ENCODE assay signal across 8 mouse cellular contexts in the genomic region with DNA sequence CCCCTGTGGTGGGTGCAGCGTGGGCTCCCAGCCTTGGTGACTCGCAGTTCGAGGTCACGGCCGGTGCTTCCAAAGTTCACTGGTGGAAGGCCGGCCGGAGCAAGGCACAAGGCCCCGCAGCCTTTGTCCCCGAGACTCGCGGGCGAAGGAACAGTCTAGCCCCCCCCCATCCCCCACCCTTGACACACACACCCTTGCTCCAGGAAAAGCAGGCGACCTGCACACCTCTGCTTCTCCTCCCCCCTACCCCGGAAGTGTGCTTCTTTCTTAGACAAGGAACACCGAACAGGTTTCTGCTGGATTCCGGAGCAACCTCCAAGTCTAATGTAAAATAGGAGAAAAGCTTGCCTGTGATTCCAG. TPM values are rescaled to one million over a fixed set of nuclear protein-coding genes. Genes with fewer than 3 reads are reported as not detected.
DNase-seq lines count a peak whose midpoint lies in the region; ATAC-seq and TF ChIP-seq lines count a peak whose summit lies in the region.

No protein-coding gene starts in this region.

- no peak for DNase-seq in lung, adult 2 months
- no peak for DNase-seq in lung, postnatal 14 days
- no peak for DNase-seq in embryonic facial prominence, embryonic 14.5 days (ENCODE audit: low spot score)
- DNase-seq in left cerebral cortex, postnatal 25 days (ENCODE audit: low spot score in 2 of 2): no peak
- no peak for DNase-seq in ovary, postnatal 14 days (ENCODE audit: low spot score)
- DNase-seq in cerebellum, adult 18-20 months: no peak

- 13% methylated on average over 16 of the region's 16 CpGs for WGBS in lung, adult 2 months
- 2% methylated on average over 13 of the region's 16 CpGs for WGBS in embryonic facial prominence, embryonic 14.5 days
- 5% methylated on average over 16 of the region's 16 CpGs for WGBS in kidney, embryonic 15.5 days

- no peak for TF ChIP-seq CTCF in lung, adult 2 months (IDR thresholded peaks at IDR 0.05; ENCODE audit: insufficient read depth, low read length)

- peaks cover 8% of the 10 kb centered on the region for H3K4me1 ChIP-seq in lung, adult 2 months (ENCODE audit: control insufficient read depth, insufficient read depth, low read length)
- H3K4me1 ChIP-seq in embryonic facial prominence, embryonic 14.5 days (ENCODE audit: control insufficient read depth, insufficient read depth, low read length): peaks cover 3% of the 10 kb centered on the region; the same call in 1 of the 2 replicates
- H3K4me1 ChIP-seq in kidney, embryonic 15.5 days: peaks cover 34% of the 10 kb centered on the region

- no peak overlapping the region for H3K27ac ChIP-seq in embryonic facial prominence, embryonic 14.5 days (replicated peaks; ENCODE audit: low read depth, low read length)
- H3K27ac ChIP-seq in kidney, embryonic 15.5 days: peak overlapping the region; percentile 91

- 0 out of 2 replicates have a peak, but pooled peaks have one; percentile 27 for ATAC-seq in embryonic facial prominence, embryonic 14.5 days (ENCODE audit: low read depth)
- ATAC-seq in kidney, embryonic 15.5 days (replicated peaks; ENCODE audit: low FRiP score): peak; percentile 61
- 0 out of 2 replicates have a peak, but pooled peaks have one; percentile 3 for ATAC-seq in megakaryocyte-erythroid progenitor cell, adult 5-6 weeks (replicated peaks; ENCODE audit: low FRiP score, low TSS enrichment, poor library complexity, severe bottlenecking)

- H3K9me3 ChIP-seq in embryonic facial prominence, embryonic 14.5 days (ENCODE audit: control insufficient read depth, low read length): no peaks in the 10 kb centered on the region
- no peaks in the 10 kb centered on the region for H3K9me3 ChIP-seq in kidney, embryonic 15.5 days (replicated peaks)

- TF ChIP-seq POLR2A in lung, adult 2 months (IDR thresholded peaks at IDR 0.05; ENCODE audit: borderline replicate concordance, extremely low read depth, low read depth, low read length): no peak

- intact Hi-C loops in left cerebral cortex, postnatal 25 days (cut with DNase I): no loop called here

- peaks cover 35% of the 10 kb centered on the region for H3K27me3 ChIP-seq in embryonic facial prominence, embryonic 14.5 days (replicated peaks; ENCODE audit: control insufficient read depth, insufficient read depth, low read length)
- peaks cover 34% of the 10 kb centered on the region for H3K27me3 ChIP-seq in kidney, embryonic 15.5 days

- peak overlapping the region; percentile 21 for H3K4me3 ChIP-seq in lung, adult 2 months (replicated peaks; ENCODE audit: extremely low read depth, low read depth, low read length)
- peak overlapping the region; percentile 64 for H3K4me3 ChIP-seq in embryonic facial prominence, embryonic 14.5 days (ENCODE audit: low read depth, low read length)
- H3K4me3 ChIP-seq in kidney, embryonic 15.5 days (replicated peaks): peak overlapping the region; percentile 77

- H3K4me2 ChIP-seq in embryonic facial prominence, embryonic 14.5 days (ENCODE audit: low read depth, low read length): peak overlapping the region; percentile 100
- peak overlapping the region; percentile 99 for H3K4me2 ChIP-seq in kidney, embryonic 15.5 days

- no peaks in the 10 kb centered on the region for H3K36me3 ChIP-seq in embryonic facial prominence, embryonic 14.5 days (ENCODE audit: control insufficient read depth, insufficient read depth, low read length)
- no peaks in the 10 kb centered on the region for H3K36me3 ChIP-seq in kidney, embryonic 15.5 days

- 0 out of 2 replicates have a peak overlapping the region, but pooled peaks have one; percentile 37 for H3K9ac ChIP-seq in embryonic facial prominence, embryonic 14.5 days (ENCODE audit: low read depth, low read length)
- H3K9ac ChIP-seq in kidney, embryonic 15.5 days: peak overlapping the region; percentile 23; the same call in 1 of the 2 replicates

RNA-seq across cellular contexts. Expression of gene Plekha7, which starts 0.4 kb away (rescaled TPM):
- polyA plus RNA-seq in lung, adult 2 months (2012; rRNA removed): 9.4 and 10.0 TPM in 2 replicates
- polyA plus RNA-seq in embryonic facial prominence, embryonic 14.5 days (2014; fragmentation: Nextera tagmentation; extraction: Ambion mirVana): 8.2 and 9.2 TPM in 2 replicates
- 14.1 and 14.4 TPM in 2 replicates for polyA plus RNA-seq in kidney, embryonic 15.5 days (2015; fragmentation: Nextera tagmentation; extraction: Ambion mirVana)
- 0.82 and 1.6 TPM in 2 replicates for total RNA-seq in megakaryocyte-erythroid progenitor cell, adult 5-6 weeks (2014; fragmentation: Nextera tagmentation)
- 0.42 and 0.72 TPM in 2 replicates for total RNA-seq in megakaryocyte-erythroid progenitor cell, adult 5-6 weeks (2017)
- total RNA-seq in left cerebral cortex, postnatal 25 days (2021): 10 to 100 TPM; 19.2 to 20.3 TPM

RNA-seq across cellular contexts. Expression of gene Rps13, which starts 25.4 kb away (rescaled TPM):
- polyA plus RNA-seq in lung, adult 2 months (2012; rRNA removed): 82.3 and 118 TPM in 2 replicates
- 864 and 873 TPM in 2 replicates for polyA plus RNA-seq in embryonic facial prominence, embryonic 14.5 days (2014; fragmentation: Nextera tagmentation; extraction: Ambion mirVana)
- 840 and 852 TPM in 2 replicates for polyA plus RNA-seq in kidney, embryonic 15.5 days (2015; fragmentation: Nextera tagmentation; extraction: Ambion mirVana)
- 3,141 and 3,255 TPM in 2 replicates for total RNA-seq in megakaryocyte-erythroid progenitor cell, adult 5-6 weeks (2014; fragmentation: Nextera tagmentation)
- 4,519 and 5,406 TPM in 2 replicates for total RNA-seq in megakaryocyte-erythroid progenitor cell, adult 5-6 weeks (2017)
- 100 to 1,000 TPM; 180 to 186 TPM for total RNA-seq in left cerebral cortex, postnatal 25 days (2021)

Comparison
In these comparisons a context has a peak if more than half of its experiments do, and no peak if none do; other contexts are left out.
1. H3K4me3 ChIP-seq: peak in every context shown above with its lines; median percentile 77 in kidney, embryonic 15.5 days; 64 in embryonic facial prominence, embryonic 14.5 days; 21 in lung, adult 2 months.
2. ATAC-seq: peak in every context shown above with its lines; median percentile 61 in kidney, embryonic 15.5 days; 27 in embryonic facial prominence, embryonic 14.5 days; 3 in megakaryocyte-erythroid progenitor cell, adult 5-6 weeks.